Mouse (Mus musculus) CD4-positive, CD25-positive, alpha-beta regulatory T cell, adult 4 months (primary cell): ENCODE measurements around the gene Sf3a2. TPM values are rescaled to one million over a fixed set of nuclear protein-coding genes. Genes with fewer than 3 reads are reported as not detected.

Source experiments
- polyA plus RNA-seq, 2 experiments: library from polyadenylated mRNA; unstranded; fragments of 100-300 nt; shearing (Covaris generic); gene quantifications; one replicate each; pipeline ENCODE4 v1.2.1; 2017

Gene Sf3a2
- polyA plus RNA-seq, 2 experiments from 2014 or later, result 12.3 to 13.2 TPM

Other genes starting within 250 kb of the Sf3a2 start
- 10 to 100 TPM; 13.6 to 16.4 TPM for gene Rexo1, start 236.6 kb upstream of the Sf3a2 start, polyA plus RNA-seq
- gene Klf16, start 220.9 kb upstream of the Sf3a2 start, polyA plus RNA-seq, result 1 to 10 TPM; 7.2 to 10.0 TPM
- gene Abhd17a, start 207.9 kb upstream of the Sf3a2 start, polyA plus RNA-seq, result 1 to 10 TPM; 2.3 to 9.7 TPM
- 100 to 1,000 TPM in 1 of 2 experiments, 10 to 100 TPM in 1; 98.1 to 145 TPM for gene Scamp4, start 195.3 kb upstream of the Sf3a2 start, polyA plus RNA-seq
- gene Adat3, start 195.3 kb upstream of the Sf3a2 start, polyA plus RNA-seq, result 1 to 10 TPM; 1.7 to 3.6 TPM
- 10 to 100 TPM; 11.1 to 13.6 TPM for gene Gm49322, start 192.2 kb upstream of the Sf3a2 start, polyA plus RNA-seq
- gene Csnk1g2, start 175.4 kb upstream of the Sf3a2 start, polyA plus RNA-seq, result 10 to 100 TPM in 1 of 2 experiments, 1 to 10 TPM in 1; 6.9 to 12.8 TPM
- 1 to 10 TPM; 7.2 to 7.3 TPM for gene Btbd2, start 141.1 kb upstream of the Sf3a2 start, polyA plus RNA-seq
- 10 to 100 TPM; 37.3 to 51.7 TPM for gene Mknk2, start 120.1 kb upstream of the Sf3a2 start, polyA plus RNA-seq
- gene Mob3a, start 96.2 kb upstream of the Sf3a2 start, polyA plus RNA-seq, result 100 to 1,000 TPM; 265 to 359 TPM
- gene Izumo4, start 96.0 kb upstream of the Sf3a2 start, polyA plus RNA-seq, result 100 to 1,000 TPM in 1 of 2 experiments, 10 to 100 TPM in 1; 89.2 to 116 TPM
- gene Ap3d1, start 55.9 kb upstream of the Sf3a2 start, polyA plus RNA-seq, result 10 to 100 TPM; 26.7 to 29.1 TPM
- 10 to 100 TPM; 13.4 to 15.5 TPM for gene Dot1l, start 43.0 kb upstream of the Sf3a2 start, polyA plus RNA-seq
- gene Plekhj1, start 428 bp downstream of the Sf3a2 start, polyA plus RNA-seq, result 100 to 1,000 TPM; 106 to 120 TPM
- gene Amh, start 7.0 kb downstream of the Sf3a2 start, polyA plus RNA-seq, result not detected
- not detected for gene Jsrp1, start 15.3 kb downstream of the Sf3a2 start, polyA plus RNA-seq
- gene Oaz1, start 28.5 kb downstream of the Sf3a2 start, polyA plus RNA-seq, result 1,000 to 10,000 TPM; 1,727 to 2,219 TPM
- gene Lingo3, start 45.8 kb downstream of the Sf3a2 start, polyA plus RNA-seq, result not detected
- gene Lsm7, start 57.0 kb downstream of the Sf3a2 start, polyA plus RNA-seq, result 100 to 1,000 TPM; 198 to 233 TPM
- gene Sppl2b, start 57.1 kb downstream of the Sf3a2 start, polyA plus RNA-seq, result 10 to 100 TPM; 12.2 to 22.2 TPM
- not detected for gene Tmprss9, start 73.7 kb downstream of the Sf3a2 start, polyA plus RNA-seq
- gene Timm13, start 102.8 kb downstream of the Sf3a2 start, polyA plus RNA-seq, result 100 to 1,000 TPM; 212 to 257 TPM
- 1 to 10 TPM; 3.3 to 4.7 TPM for gene Lmnb2, start 120.0 kb downstream of the Sf3a2 start, polyA plus RNA-seq
- gene Gadd45b, start 131.9 kb downstream of the Sf3a2 start, polyA plus RNA-seq, result 10 to 100 TPM; 25.3 to 38.9 TPM
- under 1 TPM in 1 of 2 experiments, not detected in 1; 0.54 TPM for gene Gng7, start 216.7 kb downstream of the Sf3a2 start, polyA plus RNA-seq
- not detected for gene Diras1, start 227.5 kb downstream of the Sf3a2 start, polyA plus RNA-seq
- gene Slc39a3, start 239.2 kb downstream of the Sf3a2 start, polyA plus RNA-seq, result 1 to 10 TPM; 3.3 to 4.7 TPM